Mouse (Mus musculus) mouse embryonic stem cell (cell line): ENCODE results near the gene Zic1.

Source experiments
- in situ Hi-C, 2 experiments: fragments of 300-500 bp; cut with MboI; formaldehyde crosslinking; loops; 1 replicate in 1 of 2; 3 replicates in 1 of 2; pipeline ENCODE4 v1.14.3; 2019 to 2020; ENCODE audit warnings: low sequenced_read_pairs in 2 of 2, low pct_unique_long_range_greater_than_20kb in 1 of 2, mixed read lengths in 1 of 2; ENCODE audit not compliant: unreplicated experiment in 1 of 2

Gene Zic1

GRCm38 (mm10) chr9:91373811-91374575, 8.4 kb upstream of the Zic1 start:
- in situ Hi-C loops, result no loop called here

- in situ Hi-C loops, result no loop called here
Observed at GRCm38 (mm10) chr9:91371608-91372007, 6.0 kb upstream of the Zic1 start.

- in situ Hi-C loops, result no loop called here
Observed at GRCm38 (mm10) chr9:91371011-91371410, 5.4 kb upstream of the Zic1 start.

- in situ Hi-C loops, result no loop called here
Observed at GRCm38 (mm10) chr9:91370191-91370708, 4.6 kb upstream of the Zic1 start.

- in situ Hi-C loops, result no loop called here
Observed at GRCm38 (mm10) chr9:91369293-91369991, 3.8 kb upstream of the Zic1 start.

- in situ Hi-C loops, result no loop called here
Observed at GRCm38 (mm10) chr9:91368946-91369292, 3.3 kb upstream of the Zic1 start.

- in situ Hi-C loops, result no loop called here
Observed at GRCm38 (mm10) chr9:91368150-91368549, 2.5 kb upstream of the Zic1 start.

GRCm38 (mm10) chr9:91366999-91367811, 1.6 kb upstream of the Zic1 start:
- in situ Hi-C loops, result no loop called here

- in situ Hi-C loops, result no loop called here
Observed at GRCm38 (mm10) chr9:91366226-91366998, 802 bp upstream of the Zic1 start.

GRCm38 (mm10) chr9:91364971-91365501, 574 bp downstream of the Zic1 start:
- in situ Hi-C loops, result no loop called here

GRCm38 (mm10) chr9:91364127-91364970, 1.3 kb downstream of the Zic1 start:
- in situ Hi-C loops, result no loop called here

- in situ Hi-C loops, result no loop called here
Observed at GRCm38 (mm10) chr9:91363814-91364126, 1.8 kb downstream of the Zic1 start.

- in situ Hi-C loops, result no loop called here
Observed at GRCm38 (mm10) chr9:91363011-91363730, 2.4 kb downstream of the Zic1 start.

GRCm38 (mm10) chr9:91361856-91362601, 3.6 kb downstream of the Zic1 start, which contains the start of gene Zic4:
Gene Zic4 (plus strand): TSS chr9:91362413.
- in situ Hi-C loops, result no loop called here

GRCm38 (mm10) chr9:91361033-91361855, 4.4 kb downstream of the Zic1 start:
- in situ Hi-C loops, result no loop called here
